Comparison of ENCODE assay signal across 11 mouse cellular contexts in the genomic region with DNA sequence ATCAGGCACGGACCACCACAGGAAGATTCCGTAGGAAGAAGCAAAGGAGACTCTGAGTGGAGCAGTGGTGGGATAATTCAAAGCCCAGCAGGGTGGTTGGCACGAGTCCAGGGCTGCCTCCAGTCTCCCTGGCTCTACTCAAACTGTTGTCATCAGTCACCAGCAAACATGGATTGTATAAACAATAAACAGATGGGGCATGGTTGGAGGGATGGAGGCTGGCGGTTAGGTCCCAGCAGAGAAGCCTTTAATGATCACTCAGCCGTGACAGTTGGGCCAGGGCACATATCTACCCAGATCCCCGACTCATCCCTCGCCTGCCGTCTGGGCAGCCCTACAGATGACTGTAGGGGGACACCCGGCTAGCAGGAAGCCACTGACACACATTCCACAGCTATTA. TPM values are rescaled to one million over a fixed set of nuclear protein-coding genes. Genes with fewer than 3 reads are reported as not detected.
DNase-seq lines count a peak whose midpoint lies in the region; ATAC-seq and TF ChIP-seq lines count a peak whose summit lies in the region.
"Had no signal": no experiment of that assay in that cellular context is flagged by ENCODE, and none has a peak within 500 bp of the region (broad histone marks: within the 10 kb centered on the region; RNA-seq: fewer than 3 reads in every experiment).

No protein-coding gene starts in this region.

- no peak overlapping the region for H3K4me2 ChIP-seq in forebrain, postnatal 0 days (ENCODE audit: low read depth)
- H3K4me2 ChIP-seq in hindbrain, embryonic 15.5 days = no peak overlapping the region
- H3K4me2 ChIP-seq: heart, embryonic 13.5 days had no signal

- no peak overlapping the region for H3K27ac ChIP-seq in forebrain, postnatal 0 days (ENCODE audit: low read depth, low read length)
- H3K27ac ChIP-seq in forebrain, embryonic 10.5 days = no peak overlapping the region
- H3K27ac ChIP-seq in hindbrain, embryonic 15.5 days (replicated peaks) = no peak overlapping the region
- H3K27ac ChIP-seq: heart, embryonic 13.5 days had no signal

- H3K36me3 ChIP-seq in forebrain, postnatal 0 days (ENCODE audit: insufficient read depth) = no peaks in the 10 kb centered on the region
- no peaks in the 10 kb centered on the region for H3K36me3 ChIP-seq in forebrain, embryonic 10.5 days (replicated peaks)
- H3K36me3 ChIP-seq in hindbrain, embryonic 15.5 days = no peaks in the 10 kb centered on the region
- H3K36me3 ChIP-seq: heart, embryonic 13.5 days had no signal

- TF ChIP-seq CTCF in forebrain, postnatal 0 days (IDR thresholded peaks at IDR 0.05; ENCODE audit: low read depth) = no peak

- peak; percentile 33 for DNase-seq in forebrain, postnatal 0 days
- no peak for DNase-seq in forebrain, embryonic 10.5 days (ENCODE audit: extremely low spot score, low spot score)
- DNase-seq in lung, postnatal 10 days = peak; percentile 45
- DNase-seq in lung, postnatal 36 days = no peak
- peak; percentile 45 for DNase-seq in cerebellum, adult 11-12 months
- no peak for DNase-seq in embryo, embryonic 11 days
- no peak for DNase-seq in frontal cortex, postnatal 36 days (ENCODE audit: low spot score in 2 of 2)
- DNase-seq: right cerebral cortex, adult 18-20 months had no signal

- H3K9me3 ChIP-seq in forebrain, postnatal 0 days (ENCODE audit: low read length) = no peaks in the 10 kb centered on the region
- H3K9me3 ChIP-seq in forebrain, embryonic 10.5 days = no peaks in the 10 kb centered on the region
- no peaks in the 10 kb centered on the region for H3K9me3 ChIP-seq in hindbrain, embryonic 15.5 days
- H3K9me3 ChIP-seq: heart, embryonic 13.5 days had no signal

- no peak overlapping the region for H3K9ac ChIP-seq in forebrain, postnatal 0 days
- H3K9ac ChIP-seq in hindbrain, embryonic 15.5 days = no peak overlapping the region
- H3K9ac ChIP-seq: heart, embryonic 13.5 days had no signal

- no peak overlapping the region for H3K4me3 ChIP-seq in forebrain, postnatal 0 days (ENCODE audit: low read depth, low read length)
- no peak overlapping the region for H3K4me3 ChIP-seq in forebrain, embryonic 10.5 days
- no peak overlapping the region for H3K4me3 ChIP-seq in hindbrain, embryonic 15.5 days
- H3K4me3 ChIP-seq: heart, embryonic 13.5 days had no signal

- peak; percentile 38; the same call in 1 of the 2 replicates for ATAC-seq in forebrain, postnatal 0 days
- peak; percentile 34; the same call in 1 of the 2 replicates for ATAC-seq in hindbrain, embryonic 15.5 days (ENCODE audit: low FRiP score, low read depth)
- ATAC-seq: midbrain, embryonic 16.5 days had no signal

- H3K4me1 ChIP-seq in forebrain, postnatal 0 days (ENCODE audit: insufficient read depth) = no peaks in the 10 kb centered on the region
- H3K4me1 ChIP-seq in forebrain, embryonic 10.5 days = peaks cover 6% of the 10 kb centered on the region; the same call in 1 of the 2 replicates
- H3K4me1 ChIP-seq in hindbrain, embryonic 15.5 days (replicated peaks) = peaks cover 8% of the 10 kb centered on the region

- H3K27me3 ChIP-seq in forebrain, postnatal 0 days (ENCODE audit: insufficient read depth, low read length) = no peaks in the 10 kb centered on the region
- no peaks in the 10 kb centered on the region for H3K27me3 ChIP-seq in forebrain, embryonic 10.5 days (ENCODE audit: poor library complexity, severe bottlenecking)
- no peaks in the 10 kb centered on the region for H3K27me3 ChIP-seq in hindbrain, embryonic 15.5 days
- H3K27me3 ChIP-seq: heart, embryonic 13.5 days had no signal

- 20% methylated on average over 9 of the region's 9 CpGs for WGBS in forebrain, postnatal 0 days
- WGBS in forebrain, embryonic 10.5 days = 37% methylated on average over 9 of the region's 9 CpGs
- 9% methylated on average over 9 of the region's 9 CpGs for WGBS in hindbrain, embryonic 15.5 days

RNA-seq across cellular contexts. Expression of a gene that starts 38.3 kb away (rescaled TPM):
- 36.7 and 39.2 TPM in 2 replicates for total RNA-seq in forebrain, postnatal 0 days (2014; rRNA removed)
- 32.5 and 38.0 TPM in 2 replicates for polyA plus RNA-seq in forebrain, postnatal 0 days (2015; fragmentation: Nextera tagmentation; extraction: Ambion mirVana)
- 22.3 and 24.5 TPM in 2 replicates for polyA plus RNA-seq in forebrain, embryonic 10.5 days (2016; fragmentation: Nextera tagmentation; extraction: Ambion mirVana)
- polyA plus RNA-seq in hindbrain, embryonic 15.5 days (2015; fragmentation: Nextera tagmentation; extraction: Ambion mirVana) = 39.1 and 40.7 TPM in 2 replicates

RNA-seq across cellular contexts. Expression of a gene that starts 39.1 kb away (rescaled TPM):
- total RNA-seq in forebrain, postnatal 0 days (2014; rRNA removed) = 103 and 114 TPM in 2 replicates
- 63.1 and 84.8 TPM in 2 replicates for polyA plus RNA-seq in forebrain, postnatal 0 days (2015; fragmentation: Nextera tagmentation; extraction: Ambion mirVana)
- 5.3 and 6.2 TPM in 2 replicates for polyA plus RNA-seq in forebrain, embryonic 10.5 days (2016; fragmentation: Nextera tagmentation; extraction: Ambion mirVana)
- polyA plus RNA-seq in hindbrain, embryonic 15.5 days (2015; fragmentation: Nextera tagmentation; extraction: Ambion mirVana) = 52.6 and 57.8 TPM in 2 replicates

Comparison
In these comparisons a context has a peak if more than half of its experiments do, and no peak if none do; other contexts are left out.
1. DNase-seq: peak in forebrain, postnatal 0 days (single experiment), lung, postnatal 10 days (single experiment) and cerebellum, adult 11-12 months (single experiment); none in forebrain, embryonic 10.5 days (single experiment), lung, postnatal 36 days (single experiment), embryo, embryonic 11 days (single experiment) and frontal cortex, postnatal 36 days (0 of 2).